Mouse (Mus musculus): ENCODE measurements at regions not wholly inside any gene's neighbourhood (a gene's known extent, or its start where the extent isn't known, plus 50 kb on each side); places are given as distances from the start of the nearest gene placed in this dataset.

DNA sequence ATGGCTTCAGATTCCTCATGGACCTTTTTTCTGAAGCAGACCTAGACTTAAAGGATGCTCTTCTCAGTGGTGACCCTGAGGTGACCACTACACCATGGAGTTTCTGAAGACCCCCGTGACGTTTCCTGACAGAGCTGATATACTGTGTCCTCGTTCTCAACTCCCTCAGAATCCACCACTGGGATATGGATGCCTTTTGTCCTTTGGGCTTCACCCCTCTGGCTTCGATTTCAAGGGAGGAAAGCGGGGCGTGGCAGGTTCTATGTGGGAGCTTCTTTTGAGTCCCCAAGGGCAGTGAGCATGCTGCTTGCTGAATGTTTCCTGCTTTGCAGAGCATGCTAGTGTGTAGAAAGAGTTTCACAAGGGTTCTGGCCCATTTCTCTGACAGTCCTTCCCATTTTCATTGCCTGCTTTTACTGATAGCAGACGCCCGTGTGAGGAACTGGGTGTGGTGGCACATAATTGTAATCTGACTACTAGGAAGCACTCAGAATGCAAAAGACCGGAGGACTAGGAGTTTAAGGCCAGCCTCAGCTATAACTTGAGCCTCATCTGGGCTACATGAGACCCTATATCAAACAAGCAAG, 204.0 kb upstream of the Id2 start:
- Histone ChIP-seq H3K9ac (replicated peaks; ENCODE audit: low read depth) (no peak overlapping the region), H3K4me3 (ENCODE audit: low read depth, low read length) (no peak overlapping the region), H3K4me1 (ENCODE audit: insufficient read depth, low read depth, low read length) (peaks cover 10% of the 10 kb centered on the region; the same call in 1 of the 2 replicates), H3K36me3 (ENCODE audit: insufficient read depth, low read length) (no peaks in the 10 kb centered on the region), H3K27me3 (replicated peaks; ENCODE audit: insufficient read depth, low read length) (no peaks in the 10 kb centered on the region), H3K9me3 (ENCODE audit: low read length) (no peaks in the 10 kb centered on the region), H3K4me2 (replicated peaks; ENCODE audit: low read depth, low read length) (no peak overlapping the region), H3K27ac (ENCODE audit: low read length) (no peak overlapping the region)
- TF ChIP-seq CTCF (IDR thresholded peaks at IDR 0.05) (no peak), EP300 (IDR thresholded peaks at IDR 0.05) (no peak)
- DNase-seq (ENCODE audit: low spot score) (peak; percentile 21), ATAC-seq (no peak)
- 57% methylated on average over 9 of the region's 9 CpGs for WGBS

DNA sequence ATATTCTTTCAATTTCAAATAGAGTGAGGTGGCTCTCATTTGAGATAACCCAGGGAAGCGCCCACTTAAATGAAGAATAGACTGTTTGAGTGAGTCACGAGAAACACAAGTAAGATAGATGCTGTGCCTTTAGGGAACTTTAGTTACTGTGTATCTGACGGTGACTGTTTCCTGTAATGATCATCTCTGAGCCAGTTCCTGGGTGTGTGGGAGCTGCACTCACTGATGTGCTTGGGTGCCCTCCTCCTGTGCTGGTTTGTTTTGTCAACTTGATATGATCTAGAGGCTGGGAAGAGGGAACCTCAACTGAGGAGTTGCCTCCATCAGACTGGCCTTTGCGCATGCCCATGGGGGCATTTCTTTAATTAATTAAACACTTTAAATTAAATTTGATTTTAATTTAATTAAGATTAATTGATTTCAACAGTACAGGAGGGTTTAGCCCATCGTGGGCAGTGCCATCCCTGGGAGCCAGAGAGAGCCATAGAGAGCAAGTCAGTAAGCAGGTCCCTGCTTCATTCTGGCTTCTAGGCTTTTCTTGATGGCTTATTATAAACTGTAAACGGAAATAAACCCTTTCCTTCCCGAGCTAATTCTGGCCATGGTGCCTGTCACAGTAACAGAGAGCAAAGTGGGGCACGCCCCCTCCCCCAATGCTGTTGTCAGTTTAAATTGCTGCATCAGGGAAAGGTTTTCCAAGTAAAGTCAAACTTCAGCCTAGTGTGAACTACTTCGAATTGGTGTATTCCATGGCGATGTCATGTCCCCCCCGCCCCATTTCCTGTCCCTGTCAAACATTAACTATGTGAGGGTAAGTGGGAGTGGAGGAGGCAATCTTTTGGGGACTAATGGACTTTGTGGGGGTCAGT, 202.9 kb upstream of the Id2 start:
- Histone ChIP-seq H3K4me1 (ENCODE audit: insufficient read depth, low read depth, low read length) (peaks cover 10% of the 10 kb centered on the region; the same call in 1 of the 2 replicates), H3K4me3 (ENCODE audit: low read depth, low read length) (no peak overlapping the region), H3K9ac (replicated peaks; ENCODE audit: low read depth) (no peak overlapping the region), H3K27me3 (replicated peaks; ENCODE audit: insufficient read depth, low read length) (no peaks in the 10 kb centered on the region), H3K36me3 (ENCODE audit: insufficient read depth, low read length) (no peaks in the 10 kb centered on the region), H3K27ac (ENCODE audit: low read length) (no peak overlapping the region), H3K9me3 (ENCODE audit: low read length) (no peaks in the 10 kb centered on the region), H3K4me2 (replicated peaks; ENCODE audit: low read depth, low read length) (no peak overlapping the region)
- TF ChIP-seq CTCF (IDR thresholded peaks at IDR 0.05) (no peak), EP300 (IDR thresholded peaks at IDR 0.05) (no peak)
- DNase-seq (ENCODE audit: low spot score) (no peak), ATAC-seq (no peak)
- WGBS: 50% methylated on average over 11 of the region's 11 CpGs

DNA sequence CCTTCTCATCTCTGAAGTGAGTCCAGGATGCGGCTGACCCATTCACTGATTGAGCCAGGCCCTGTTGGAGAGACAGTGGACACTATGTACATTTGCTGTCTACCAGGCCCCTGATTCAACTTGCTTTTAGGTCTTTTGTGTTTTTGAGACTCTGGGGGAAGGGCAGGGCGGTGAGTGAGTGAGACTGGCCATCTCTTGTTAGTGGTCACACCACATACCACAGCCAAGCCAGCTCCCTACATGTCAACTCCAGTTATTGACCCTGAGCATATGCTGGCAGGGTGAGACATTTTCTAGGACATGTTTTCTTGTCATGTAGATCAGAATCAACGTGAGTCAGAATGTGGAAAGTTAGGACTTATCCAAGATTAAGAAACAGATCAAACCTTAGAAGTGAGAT, 201.8 kb upstream of the Id2 start:
- no peaks in the 10 kb centered on the region for H3K27me3 ChIP-seq (replicated peaks; ENCODE audit: insufficient read depth, low read length)
- H3K36me3 ChIP-seq (ENCODE audit: insufficient read depth, low read length): no peaks in the 10 kb centered on the region
- no peak overlapping the region for H3K4me2 ChIP-seq (replicated peaks; ENCODE audit: low read depth, low read length)
- WGBS: 85% methylated on average over 3 of the region's 3 CpGs
- no peaks in the 10 kb centered on the region for H3K9me3 ChIP-seq (ENCODE audit: low read length)
- no peak overlapping the region for H3K4me3 ChIP-seq (ENCODE audit: low read depth, low read length)
- ATAC-seq (no peak), DNase-seq (ENCODE audit: low spot score) (no peak)
- no peak overlapping the region for H3K27ac ChIP-seq (ENCODE audit: low read length)
- H3K4me1 ChIP-seq (ENCODE audit: insufficient read depth, low read depth, low read length): peaks cover 10% of the 10 kb centered on the region; the same call in 1 of the 2 replicates
- TF ChIP-seq CTCF (IDR thresholded peaks at IDR 0.05) (no peak), EP300 (IDR thresholded peaks at IDR 0.05) (no peak)
- H3K9ac ChIP-seq (replicated peaks; ENCODE audit: low read depth): no peak overlapping the region

DNA sequence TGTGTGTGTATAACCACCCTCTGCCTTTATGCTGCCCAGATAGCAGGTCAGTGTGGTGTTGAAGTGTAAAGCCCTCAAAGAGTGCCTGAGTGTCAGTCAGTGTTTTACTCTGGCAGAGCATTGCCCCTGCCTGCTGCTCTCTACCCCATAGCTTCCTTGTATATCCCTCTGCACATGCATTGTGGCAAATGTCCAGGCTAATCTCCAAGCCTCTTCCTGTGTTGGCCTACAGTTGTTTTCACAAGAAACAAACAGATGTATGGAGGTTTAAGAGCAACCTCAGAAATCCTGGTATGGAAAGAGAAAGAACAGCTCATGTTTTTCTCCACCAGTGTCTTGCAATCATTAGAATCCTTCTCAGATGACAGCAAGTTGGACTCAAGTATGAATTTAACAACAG, 201.0 kb upstream of the Id2 start:
- H3K27ac ChIP-seq (ENCODE audit: low read length): no peak overlapping the region
- no peaks in the 10 kb centered on the region for H3K9me3 ChIP-seq (ENCODE audit: low read length)
- TF ChIP-seq EP300 (IDR thresholded peaks at IDR 0.05) (no peak), CTCF (IDR thresholded peaks at IDR 0.05) (no peak)
- no peaks in the 10 kb centered on the region for H3K36me3 ChIP-seq (ENCODE audit: insufficient read depth, low read length)
- no peak overlapping the region for H3K9ac ChIP-seq (replicated peaks; ENCODE audit: low read depth)
- no peak overlapping the region for H3K4me2 ChIP-seq (replicated peaks; ENCODE audit: low read depth, low read length)
- H3K4me3 ChIP-seq (ENCODE audit: low read depth, low read length): no peak overlapping the region
- peaks cover 10% of the 10 kb centered on the region; the same call in 1 of the 2 replicates for H3K4me1 ChIP-seq (ENCODE audit: insufficient read depth, low read depth, low read length)
- H3K27me3 ChIP-seq (replicated peaks; ENCODE audit: insufficient read depth, low read length): no peaks in the 10 kb centered on the region
- no peak for DNase-seq (ENCODE audit: low spot score)
- no peak for ATAC-seq

DNA sequence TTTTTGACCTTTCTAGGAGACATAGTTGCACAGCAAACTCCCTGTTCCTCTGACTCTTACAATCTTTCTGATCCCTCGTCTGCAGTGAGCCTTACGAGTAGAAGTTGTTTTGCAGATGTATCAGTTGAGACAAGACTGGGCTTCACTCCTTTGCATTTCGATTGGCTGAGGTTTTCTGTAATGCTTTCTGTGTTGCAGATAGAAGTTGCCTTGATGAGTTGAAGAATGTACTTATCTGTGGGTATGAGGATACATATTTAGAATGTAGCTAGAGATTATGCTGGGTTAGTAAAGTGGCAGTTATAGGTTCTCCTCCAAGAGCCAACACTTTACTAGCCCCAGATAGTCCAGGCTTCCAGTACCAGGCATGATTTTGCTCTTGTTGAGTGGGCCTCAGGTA, 199.7 kb upstream of the Id2 start:
- no peaks in the 10 kb centered on the region for H3K36me3 ChIP-seq (ENCODE audit: insufficient read depth, low read length)
- H3K4me1 ChIP-seq (ENCODE audit: insufficient read depth, low read depth, low read length): peaks cover 10% of the 10 kb centered on the region; the same call in 1 of the 2 replicates
- no peaks in the 10 kb centered on the region for H3K9me3 ChIP-seq (ENCODE audit: low read length)
- no peak overlapping the region for H3K4me3 ChIP-seq (ENCODE audit: low read depth, low read length)
- no peak for ATAC-seq
- no peak overlapping the region for H3K4me2 ChIP-seq (replicated peaks; ENCODE audit: low read depth, low read length)
- H3K27me3 ChIP-seq (replicated peaks; ENCODE audit: insufficient read depth, low read length): no peaks in the 10 kb centered on the region
- DNase-seq (ENCODE audit: low spot score): no peak
- H3K9ac ChIP-seq (replicated peaks; ENCODE audit: low read depth): no peak overlapping the region
- H3K27ac ChIP-seq (ENCODE audit: low read length): no peak overlapping the region
- TF ChIP-seq EP300 (IDR thresholded peaks at IDR 0.05): no peak
- TF ChIP-seq CTCF (IDR thresholded peaks at IDR 0.05): no peak
- 90% methylated on average over 3 of the region's 3 CpGs for WGBS

DNA sequence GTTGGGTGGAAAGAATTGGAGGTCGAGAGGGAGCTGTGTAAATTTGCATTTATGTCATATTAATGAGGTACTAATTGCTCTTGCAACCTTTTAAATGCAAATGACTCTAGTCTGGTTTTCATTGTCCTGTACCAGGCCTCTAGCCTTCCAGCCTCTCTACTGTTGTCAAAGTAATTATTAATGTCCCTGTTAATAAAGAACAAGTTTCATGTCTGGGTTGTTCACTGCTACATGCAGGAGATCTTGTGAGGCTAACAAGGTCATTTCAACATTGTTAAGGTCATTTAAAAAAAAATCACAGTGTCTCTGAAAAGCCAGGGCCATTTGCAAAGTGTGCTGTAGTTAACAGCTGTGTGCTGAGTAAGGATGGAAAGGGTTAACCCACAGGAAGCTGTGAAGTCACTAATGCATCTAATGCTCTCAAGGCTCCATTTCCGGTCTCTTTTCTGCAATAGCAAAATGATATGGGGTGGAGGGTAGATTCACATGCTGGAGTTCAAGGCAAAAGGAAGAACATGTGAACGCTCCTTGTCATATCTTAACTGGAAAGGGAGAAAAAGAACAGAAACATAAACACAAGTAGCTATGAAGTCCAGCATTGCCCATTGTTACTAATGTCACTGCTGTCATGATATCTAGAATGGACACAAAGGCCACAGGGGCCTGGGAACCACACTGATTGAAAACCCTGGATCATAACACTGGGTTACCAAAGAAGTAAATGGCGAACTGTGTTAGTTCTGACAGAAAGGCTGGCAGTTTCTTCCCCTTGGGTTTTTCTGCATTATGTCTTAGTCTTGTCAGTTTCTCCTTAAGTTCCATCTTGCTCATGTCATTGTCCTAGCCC, 197.5 kb upstream of the Id2 start:
- H3K4me2 ChIP-seq (replicated peaks; ENCODE audit: low read depth, low read length): no peak overlapping the region
- TF ChIP-seq CTCF (IDR thresholded peaks at IDR 0.05): no peak
- no peak for TF ChIP-seq EP300 (IDR thresholded peaks at IDR 0.05)
- H3K9me3 ChIP-seq (ENCODE audit: low read length): no peaks in the 10 kb centered on the region
- H3K9ac ChIP-seq (replicated peaks; ENCODE audit: low read depth): no peak overlapping the region
- no peak for ATAC-seq
- WGBS: 40% methylated on average over 4 of the region's 4 CpGs
- no peak overlapping the region for H3K27ac ChIP-seq (ENCODE audit: low read length)
- no peaks in the 10 kb centered on the region for H3K36me3 ChIP-seq (ENCODE audit: insufficient read depth, low read length)
- DNase-seq (ENCODE audit: low spot score): peak; percentile 48
- H3K4me3 ChIP-seq (ENCODE audit: low read depth, low read length): no peak overlapping the region
- peaks cover 3% of the 10 kb centered on the region; the same call in 1 of the 2 replicates for H3K4me1 ChIP-seq (ENCODE audit: insufficient read depth, low read depth, low read length)
- no peaks in the 10 kb centered on the region for H3K27me3 ChIP-seq (replicated peaks; ENCODE audit: insufficient read depth, low read length)

Measured in lung, postnatal 0 days (tissue).